Mouse (Mus musculus): ENCODE results near the gene Baiap3. TPM values are rescaled to one million over a fixed set of nuclear protein-coding genes. Genes with fewer than 3 reads are reported as not detected.

Baiap3 gene
- 5.5 and 5.9 TPM in 2 replicates for polyA plus RNA-seq (2016; fragmentation: Nextera tagmentation; extraction: Ambion mirVana)

DNA sequence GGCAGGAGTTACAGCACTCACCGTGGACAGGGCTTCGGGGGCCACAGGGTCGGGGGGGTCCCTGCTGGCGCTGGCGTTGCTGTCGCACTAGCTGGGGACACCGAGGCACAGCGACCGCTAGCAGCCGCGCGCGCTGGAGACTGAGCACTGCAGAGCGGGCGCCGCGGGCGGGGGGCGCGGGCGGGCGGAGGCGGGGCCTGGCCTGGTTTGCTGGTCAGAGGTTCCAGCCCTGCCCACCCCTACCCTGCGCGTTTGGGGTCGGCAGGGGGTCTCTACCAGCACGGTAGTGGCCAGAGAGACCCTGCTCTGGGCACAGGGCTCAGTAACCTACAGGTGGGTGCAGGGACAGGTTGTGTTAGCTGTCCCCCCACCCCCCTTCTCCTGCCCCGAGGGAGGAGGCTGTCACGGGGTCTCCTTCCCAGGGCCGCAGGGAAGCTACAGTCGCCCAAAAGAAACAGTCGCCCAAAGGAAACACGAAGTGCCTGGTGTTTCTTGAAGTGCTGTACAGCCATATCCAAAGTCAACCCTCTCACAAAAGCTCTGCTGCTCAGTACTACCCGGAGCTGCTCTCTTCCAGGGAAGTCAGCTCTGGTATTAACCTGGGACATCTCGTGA, at the start of gene Baiap3:
Gene Baiap3, minus strand, starts transcription at position 225 of the 615 bp plus-strand sequence.
- Histone ChIP-seq H3K4me3 (peak within 1 kb of the TSS; percentile 31), H3K9me3 (replicated peaks) (no peaks in the 10 kb centered on the region), H3K27me3 (peaks cover 39% of the 10 kb centered on the region), H3K36me3 (peaks cover 13% of the 10 kb centered on the region), H3K27ac (no peak within 1 kb of the TSS), H3K4me2 (replicated peaks) (peak within 1 kb of the TSS; percentile 59), H3K4me1 (peaks cover 48% of the 10 kb centered on the region), H3K9ac (peak within 1 kb of the TSS; percentile 51)
- peak; percentile 39; the same call in 1 of the 2 replicates for ATAC-seq (ENCODE audit: low FRiP score)
- 5% methylated on average over 34 of the region's 35 CpGs for WGBS

GRCm38 (mm10) chr17:25298094-25298493, 41.9 kb upstream of the Baiap3 start, which contains the start of gene Prss34:
Gene Prss34, plus strand, starts transcription at chr17:25298394.
- H3K4me3 ChIP-seq = no peak within 1 kb of the TSS

DNA sequence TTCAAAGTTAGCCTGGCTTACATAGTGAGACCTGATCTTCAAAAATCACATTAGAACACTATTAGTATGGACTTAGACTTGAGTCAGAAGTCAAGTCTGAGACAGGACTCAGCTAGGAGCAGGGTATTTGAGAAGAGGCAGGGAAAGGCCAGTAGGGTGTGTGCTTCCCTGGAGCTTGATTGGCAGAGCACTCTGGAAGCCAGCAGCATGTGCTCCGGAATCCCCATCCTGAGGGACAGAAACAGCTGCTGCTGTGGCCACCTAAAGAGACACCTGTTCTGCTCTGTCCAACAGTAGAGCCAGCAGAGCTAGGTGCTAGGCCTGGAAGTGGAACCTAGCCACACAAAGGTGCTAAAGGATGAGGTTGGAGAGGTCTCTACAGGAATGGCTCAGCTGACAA, 37.9 kb upstream of the Baiap3 start:
- Histone ChIP-seq H3K27me3 (no peaks in the 10 kb centered on the region), H3K36me3 (no peaks in the 10 kb centered on the region), H3K4me2 (replicated peaks) (no peak overlapping the region), H3K4me3 (no peak overlapping the region), H3K9me3 (replicated peaks) (no peaks in the 10 kb centered on the region), H3K9ac (no peak overlapping the region), H3K4me1 (no peaks in the 10 kb centered on the region), H3K27ac (no peak overlapping the region)
- 59% methylated on average over 1 of the region's 1 CpGs for whole genome bisulfite sequencing
- ATAC-seq (ENCODE audit: low FRiP score) = no peak

More at GRCm38 (mm10) chr17:25298094-25298493, 41.9 kb upstream of the Baiap3 start, which contains the start of gene Prss34:
- ATAC-seq (ENCODE audit: low FRiP score) = no peak
- Histone ChIP-seq H3K27me3 (no peaks in the 10 kb centered on the region), H3K27ac (no peak within 1 kb of the TSS), H3K9ac (no peak within 1 kb of the TSS), H3K4me1 (no peaks in the 10 kb centered on the region), H3K36me3 (no peaks in the 10 kb centered on the region), H3K4me2 (replicated peaks) (no peak within 1 kb of the TSS), H3K9me3 (replicated peaks) (no peaks in the 10 kb centered on the region)
- WGBS = 81% methylated on average over 5 of the region's 5 CpGs

GRCm38 (mm10) chr17:25293495-25293894, 37.3 kb upstream of the Baiap3 start:
- H3K4me2 ChIP-seq (replicated peaks) = no peak overlapping the region
- WGBS = 80% methylated on average over 5 of the region's 5 CpGs
- no peaks in the 10 kb centered on the region for H3K4me1 ChIP-seq
- no peak overlapping the region for H3K4me3 ChIP-seq
- ATAC-seq (ENCODE audit: low FRiP score) = no peak
- H3K36me3 ChIP-seq = no peaks in the 10 kb centered on the region
- no peaks in the 10 kb centered on the region for H3K27me3 ChIP-seq
- H3K9ac ChIP-seq = no peak overlapping the region
- H3K27ac ChIP-seq = no peak overlapping the region
- no peaks in the 10 kb centered on the region for H3K9me3 ChIP-seq (replicated peaks)

- no peaks in the 10 kb centered on the region for H3K36me3 ChIP-seq
- H3K9ac ChIP-seq = no peak overlapping the region
- 39% methylated on average over 4 of the region's 4 CpGs for WGBS
- H3K4me2 ChIP-seq (replicated peaks) = no peak overlapping the region
- no peak for ATAC-seq (ENCODE audit: low FRiP score)
- no peak overlapping the region for H3K4me3 ChIP-seq
- H3K27me3 ChIP-seq = no peaks in the 10 kb centered on the region
- no peaks in the 10 kb centered on the region for H3K4me1 ChIP-seq
- no peaks in the 10 kb centered on the region for H3K9me3 ChIP-seq (replicated peaks)
- H3K27ac ChIP-seq = no peak overlapping the region
These were observed 34.2 kb upstream of the Baiap3 start for GRCm38 (mm10) chr17:25290411-25290810.

DNA sequence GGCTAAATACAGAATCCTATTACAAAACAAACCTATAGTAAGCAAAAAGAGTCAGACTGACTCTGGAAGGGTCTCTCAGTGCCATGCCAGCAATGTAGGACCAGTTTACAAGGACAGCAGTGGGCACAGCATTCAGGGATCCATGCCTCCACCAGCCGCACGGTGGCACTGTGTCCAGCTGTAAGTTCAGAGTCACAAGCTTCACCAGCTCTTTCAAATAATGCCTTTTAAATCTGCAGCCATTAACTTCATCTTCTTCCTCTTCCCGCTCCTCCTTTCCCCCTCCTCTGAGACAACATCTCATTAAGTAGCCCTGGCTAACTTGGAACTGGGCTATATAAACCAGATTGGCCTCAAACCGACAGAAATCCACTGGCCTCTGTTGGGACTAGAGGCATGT, 32.7 kb upstream of the Baiap3 start:
- no peaks in the 10 kb centered on the region for H3K27me3 ChIP-seq
- 34% methylated on average over 4 of the region's 4 CpGs for WGBS
- no peak overlapping the region for H3K9ac ChIP-seq
- ATAC-seq (ENCODE audit: low FRiP score) = no peak
- H3K36me3 ChIP-seq = no peaks in the 10 kb centered on the region
- no peak overlapping the region for H3K4me3 ChIP-seq
- no peaks in the 10 kb centered on the region for H3K4me1 ChIP-seq
- H3K9me3 ChIP-seq (replicated peaks) = no peaks in the 10 kb centered on the region
- H3K4me2 ChIP-seq (replicated peaks) = no peak overlapping the region
- H3K27ac ChIP-seq = no peak overlapping the region

DNA sequence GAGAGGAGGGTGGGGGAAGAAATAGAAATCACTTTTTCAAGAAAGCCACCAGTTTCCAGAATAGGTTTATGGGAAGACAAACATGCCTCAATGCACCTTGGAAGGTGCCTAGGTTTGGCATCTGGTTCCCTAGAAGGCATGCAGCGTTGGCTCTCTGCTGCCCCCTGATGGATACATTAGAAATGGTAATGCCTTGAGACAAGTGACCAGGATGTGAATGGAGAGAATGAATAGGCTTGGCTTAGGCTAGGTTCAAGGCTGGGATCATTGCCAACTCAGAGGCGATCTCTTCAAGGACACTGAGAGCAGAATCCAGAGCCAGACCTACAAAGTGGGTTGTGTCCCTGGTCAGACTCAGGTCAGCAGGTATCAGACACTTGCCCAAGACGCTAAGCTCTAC, 28.9 kb upstream of the Baiap3 start:
- no peaks in the 10 kb centered on the region for H3K36me3 ChIP-seq
- no peak overlapping the region for H3K4me3 ChIP-seq
- no peaks in the 10 kb centered on the region for H3K27me3 ChIP-seq
- H3K27ac ChIP-seq = no peak overlapping the region
- ATAC-seq (ENCODE audit: low FRiP score) = no peak
- H3K9me3 ChIP-seq (replicated peaks) = no peaks in the 10 kb centered on the region
- WGBS = 17% methylated on average over 3 of the region's 3 CpGs
- no peak overlapping the region for H3K4me2 ChIP-seq (replicated peaks)
- no peak overlapping the region for H3K9ac ChIP-seq
- H3K4me1 ChIP-seq = no peaks in the 10 kb centered on the region

GRCm38 (mm10) chr17:25282133-25282532, 26.0 kb upstream of the Baiap3 start:
- H3K4me2 ChIP-seq (replicated peaks) = no peak overlapping the region
- no peaks in the 10 kb centered on the region for H3K27me3 ChIP-seq
- H3K9ac ChIP-seq = no peak overlapping the region
- no peaks in the 10 kb centered on the region for H3K4me1 ChIP-seq
- no peak overlapping the region for H3K27ac ChIP-seq
- WGBS = 49% methylated on average over 11 of the region's 11 CpGs
- ATAC-seq (ENCODE audit: low FRiP score) = no peak
- H3K9me3 ChIP-seq (replicated peaks) = no peaks in the 10 kb centered on the region
- no peaks in the 10 kb centered on the region for H3K36me3 ChIP-seq
- no peak overlapping the region for H3K4me3 ChIP-seq

DNA sequence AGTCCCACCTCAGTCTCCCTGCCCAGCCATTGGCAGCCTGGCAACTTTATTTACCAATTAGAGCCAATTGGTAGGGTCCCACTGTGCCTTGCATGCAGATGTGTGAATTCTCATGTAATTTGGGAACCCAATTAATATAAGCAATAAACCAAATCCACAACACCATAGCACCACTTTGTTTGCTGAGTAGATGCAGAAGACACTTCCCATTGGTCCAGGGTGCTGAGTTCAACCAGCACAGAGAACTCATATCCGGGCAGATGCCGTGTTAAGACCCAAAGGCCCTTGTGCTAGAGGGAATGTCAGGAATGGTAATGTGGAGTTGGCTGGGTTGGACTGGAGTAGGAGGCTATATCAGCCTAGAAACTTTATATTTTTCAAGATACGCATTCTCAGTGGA, 19.7 kb upstream of the Baiap3 start:
- WGBS = 97% methylated on average over 3 of the region's 3 CpGs
- ATAC-seq (ENCODE audit: low FRiP score) = no peak

GRCm38 (mm10) chr17:25274571-25275346, 18.6 kb upstream of the Baiap3 start, which contains the start of gene Ube2i:
Gene Ube2i, minus strand, starts transcription at chr17:25274622.
- WGBS = 83% methylated on average over 9 of the region's 9 CpGs
- Histone ChIP-seq H3K36me3 (peaks cover under 1% of the 10 kb centered on the region; the same call in 1 of the 2 replicates), H3K27ac (peak within 1 kb of the TSS; percentile 98), H3K9me3 (replicated peaks) (no peaks in the 10 kb centered on the region), H3K9ac (peak within 1 kb of the TSS; percentile 100), H3K4me2 (replicated peaks) (peak within 1 kb of the TSS; percentile 99), H3K27me3 (no peaks in the 10 kb centered on the region), H3K4me1 (peaks cover 31% of the 10 kb centered on the region), H3K4me3 (peak within 1 kb of the TSS; percentile 98)
- ATAC-seq (ENCODE audit: low FRiP score) = no peak

More for the DNA sequence above, 19.7 kb upstream of the Baiap3 start:
- Histone ChIP-seq H3K4me3 (no peak overlapping the region), H3K4me1 (peaks cover 22% of the 10 kb centered on the region), H3K9me3 (replicated peaks) (no peaks in the 10 kb centered on the region), H3K27ac (no peak overlapping the region), H3K9ac (no peak overlapping the region), H3K36me3 (no peaks in the 10 kb centered on the region), H3K27me3 (no peaks in the 10 kb centered on the region), H3K4me2 (replicated peaks) (no peak overlapping the region)

GRCm38 (mm10) chr17:25273706-25274501, 17.7 kb upstream of the Baiap3 start:
- H3K9me3 ChIP-seq (replicated peaks) = no peaks in the 10 kb centered on the region
- peak overlapping the region; percentile 98 for H3K27ac ChIP-seq
- H3K4me1 ChIP-seq = peaks cover 36% of the 10 kb centered on the region
- peak overlapping the region; percentile 99 for H3K4me2 ChIP-seq (replicated peaks)
- WGBS = 1% methylated on average over 45 of the region's 45 CpGs
- peak overlapping the region; percentile 100 for H3K9ac ChIP-seq
- ATAC-seq (ENCODE audit: low FRiP score) = peak; percentile 90
- H3K4me3 ChIP-seq = peak overlapping the region; percentile 98
- H3K36me3 ChIP-seq = peaks cover 9% of the 10 kb centered on the region
- H3K27me3 ChIP-seq = no peaks in the 10 kb centered on the region
